Mouse (Mus musculus): ENCODE measurements around the gene BC051142.

- TF ChIP-seq POLR2A (IDR thresholded peaks at IDR 0.05; ENCODE audit: low read depth, low read length) (no peak), CTCF (IDR thresholded peaks at IDR 0.05; ENCODE audit: extremely low read depth, insufficient read depth, insufficient read length, insufficient replicate concordance) (no peak)
Observed at GRCm38 (mm10) chr17:34354539-34354938, 44.1 kb upstream of the BC051142 start, which contains the start of gene Btnl2.
